Mouse (Mus musculus) gastrocnemius, postnatal 10 days (tissue): ENCODE data around the gene Cnga3. TPM values are rescaled to one million over a fixed set of nuclear protein-coding genes. Genes with fewer than 3 reads are reported as not detected.

Source experiments
- DNase-seq: peaks from one replicate; pipeline ENCODE4 v3.0.0; 2021; ENCODE audit warnings: mixed read lengths
- total RNA-seq, 2 experiments: library from RNA; stranded (reverse); gene quantifications; 2 replicates each; pipeline ENCODE4 v1.2.3; 2021

Cnga3 gene
- total RNA-seq, 2 experiments from 2014 or later: 0.80 to 0.90 TPM

GRCm38 (mm10) chr1:37286556-37286955 is 72.3 kb downstream of the Cnga3 start:
- DNase-seq: no peak

DNA sequence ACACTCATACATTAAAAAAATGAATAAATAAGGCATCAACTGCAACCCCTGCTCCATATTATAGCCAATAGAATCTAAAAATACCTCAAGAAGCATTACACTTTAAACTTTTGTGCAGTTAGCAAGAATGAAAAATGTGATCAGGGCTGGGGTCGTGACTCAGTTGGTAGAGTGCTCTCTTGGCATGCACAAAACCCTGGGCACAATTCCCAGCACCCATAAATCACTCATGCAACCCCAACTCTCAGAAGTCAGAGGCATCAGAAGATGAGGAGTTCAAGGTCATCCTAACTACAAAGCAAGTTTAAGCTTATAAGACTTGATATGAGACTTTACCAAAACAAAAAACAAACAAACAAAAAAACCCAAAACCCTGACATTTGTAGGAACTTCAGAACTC is 73.5 kb downstream of the Cnga3 start:
- no peak for DNase-seq

DNA sequence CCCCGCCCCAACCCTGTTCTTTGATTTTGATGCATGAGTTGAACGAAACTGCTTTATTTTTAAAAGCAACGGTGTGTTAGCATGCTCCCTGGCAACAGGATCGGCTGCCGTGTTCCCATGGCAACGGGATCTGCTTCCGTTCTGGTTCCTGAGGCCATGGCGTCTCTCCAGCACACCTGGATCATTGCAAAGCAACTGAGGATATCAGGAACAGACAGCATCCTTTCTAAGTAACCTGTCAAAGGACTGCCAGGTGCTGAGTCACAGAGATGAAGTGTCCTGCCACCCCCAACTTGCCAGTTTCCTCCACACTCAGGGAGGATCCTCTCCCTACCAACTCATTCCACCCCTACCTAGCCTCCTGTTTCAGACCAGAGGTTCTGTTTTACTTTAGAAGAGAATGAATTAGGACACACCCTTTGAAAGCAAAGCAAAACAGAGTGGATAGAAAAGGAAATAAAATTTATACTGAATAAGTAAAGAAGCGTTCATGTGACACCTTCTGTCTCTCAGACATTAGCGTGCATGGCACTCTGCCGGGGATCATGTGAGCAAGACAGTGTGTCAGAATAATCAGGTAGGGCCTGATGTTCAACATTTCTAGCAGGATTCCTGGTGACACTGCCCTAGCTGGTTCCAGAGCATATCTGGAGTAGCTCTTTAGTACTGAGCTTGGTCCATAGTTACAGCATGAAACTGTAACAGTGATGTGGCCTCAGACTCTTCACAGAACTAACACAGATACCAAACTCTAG is 74.1 kb downstream of the Cnga3 start:
- DNase-seq: no peak

DNA sequence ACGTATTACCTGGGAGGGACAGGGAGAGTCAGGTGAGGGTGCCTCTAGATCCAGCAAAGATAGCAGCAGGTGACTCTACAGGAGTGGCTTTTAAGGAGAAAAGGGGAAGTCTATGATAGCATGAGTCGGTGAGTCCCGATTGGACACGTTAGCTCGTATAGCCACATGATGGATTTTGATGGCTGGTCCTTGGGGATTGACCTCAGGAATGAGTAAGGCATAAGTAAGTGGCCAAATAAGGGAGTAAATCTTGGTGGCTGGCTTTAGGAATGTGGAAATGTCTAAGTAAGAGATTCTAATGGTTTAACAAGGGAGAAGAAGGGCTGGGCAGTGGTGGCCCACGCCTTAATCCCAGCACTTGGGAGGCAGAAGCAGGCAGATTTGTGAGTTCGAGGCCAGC is 74.7 kb downstream of the Cnga3 start:
- no peak for DNase-seq

DNA sequence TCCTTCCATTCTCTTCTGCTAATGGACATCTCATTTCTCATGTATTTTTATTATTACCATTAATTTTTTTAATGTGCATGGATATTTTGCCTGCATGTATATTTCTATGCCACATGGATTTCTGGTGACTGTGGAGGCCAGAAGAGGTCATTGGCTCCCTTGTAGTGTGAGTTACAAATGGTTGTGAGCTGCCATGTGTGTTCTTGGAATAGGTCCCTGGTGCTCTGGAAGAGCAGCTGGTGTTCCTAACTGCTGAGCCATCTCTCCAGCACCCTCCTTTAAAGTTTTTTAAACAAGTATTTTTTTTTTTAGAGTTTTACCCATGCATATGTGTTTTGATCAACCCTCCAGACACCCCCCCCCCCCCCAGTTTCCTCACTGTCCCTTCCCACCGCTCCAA is 82.2 kb downstream of the Cnga3 start:
- no peak for DNase-seq

DNA sequence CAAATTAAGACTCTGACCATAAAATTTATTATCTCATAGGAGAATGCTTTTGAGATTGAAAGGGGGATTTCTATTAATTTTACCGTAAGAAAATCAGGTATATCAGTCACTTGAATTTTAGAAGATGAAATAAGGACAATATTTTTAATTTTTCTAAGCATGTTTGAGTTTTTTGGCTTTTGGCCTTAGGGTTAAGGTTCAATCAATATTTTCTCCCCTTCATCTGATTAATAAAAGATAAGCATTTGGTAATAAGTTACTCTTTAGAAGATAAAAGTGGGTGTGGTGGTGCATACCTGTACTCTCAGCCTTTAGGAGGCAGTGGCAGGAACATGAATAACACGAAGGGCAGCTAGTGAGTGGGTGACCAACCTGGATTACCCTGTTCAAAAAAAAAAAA is 84.7 kb downstream of the Cnga3 start:
- DNase-seq: no peak

- peak; percentile 99 for DNase-seq
These were observed 85.6 kb downstream of the Cnga3 start, which contains the start of gene Inpp4a for GRCm38 (mm10) chr1:37299540-37300491. Gene Inpp4a, plus strand, starts transcription at chr1:37299865.

GRCm38 (mm10) chr1:37300650-37301049 is 86.4 kb downstream of the Cnga3 start:
- DNase-seq: no peak

GRCm38 (mm10) chr1:37302801-37303200 is 88.6 kb downstream of the Cnga3 start:
- DNase-seq: no peak

- no peak for DNase-seq
These were observed 91.6 kb downstream of the Cnga3 start for GRCm38 (mm10) chr1:37305691-37306287.

GRCm38 (mm10) chr1:37307586-37307985 is 93.4 kb downstream of the Cnga3 start:
- DNase-seq: no peak

- no peak for DNase-seq
These were observed 93.9 kb downstream of the Cnga3 start for GRCm38 (mm10) chr1:37308021-37308742.

DNA sequence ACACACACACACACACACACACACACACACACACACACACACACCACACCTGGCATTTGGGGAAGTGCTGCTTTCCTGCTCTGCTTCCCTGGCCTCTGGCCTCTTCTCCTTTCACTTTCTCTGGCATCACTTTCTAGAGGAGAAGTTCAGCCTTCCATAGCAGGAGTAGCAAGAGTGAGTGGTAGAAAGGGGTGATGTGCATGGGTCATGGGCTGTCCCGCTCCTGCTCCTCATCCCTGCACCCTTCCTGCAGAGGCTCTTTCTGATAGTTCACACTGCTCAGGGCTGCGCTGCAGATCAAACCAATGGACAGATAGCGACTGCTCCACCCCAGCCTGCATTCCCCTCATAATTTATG is 94.5 kb downstream of the Cnga3 start:
- DNase-seq: no peak

DNA sequence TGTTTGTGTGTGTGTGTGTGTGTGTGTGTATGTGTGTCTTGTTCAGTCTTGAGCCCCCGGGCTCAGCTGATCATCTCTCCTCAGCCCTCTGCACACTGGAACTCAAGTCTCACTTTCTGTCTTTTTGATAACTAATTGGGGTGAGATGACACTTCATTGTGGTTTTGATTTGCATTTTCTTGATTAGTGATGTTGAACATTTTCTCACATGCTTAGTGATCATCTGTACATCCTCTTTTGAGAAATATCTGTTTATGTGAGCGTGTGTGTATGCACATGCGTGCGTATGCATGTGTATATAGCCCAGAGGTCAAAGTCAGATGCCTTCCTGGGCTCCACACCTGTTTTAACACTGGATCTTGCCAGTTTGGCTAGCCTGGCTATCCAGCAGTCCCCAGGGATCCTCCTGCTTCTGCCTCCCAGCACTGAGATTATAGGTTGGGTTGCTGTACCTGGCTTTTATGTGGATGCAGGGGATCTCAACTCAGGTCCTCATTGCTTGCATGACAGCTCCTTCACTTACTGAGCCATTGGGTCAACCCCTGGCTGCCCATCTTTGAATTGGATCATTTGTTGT is 95.8 kb downstream of the Cnga3 start:
- no peak for DNase-seq

Other genes starting within 250 kb of the Cnga3 start
- 10 to 100 TPM; 38.7 to 43.0 TPM for gene Vwa3b, start 187.8 kb upstream of the Cnga3 start, total RNA-seq
- gene Inpp4a, start 85.4 kb downstream of the Cnga3 start, total RNA-seq: 10 to 100 TPM; 22.1 to 26.2 TPM
- 100 to 1,000 TPM in 1 of 2 experiments, 10 to 100 TPM in 1; 92.3 to 105 TPM for gene Coa5, start 215.7 kb downstream of the Cnga3 start, total RNA-seq
- gene Unc50, start 215.7 kb downstream of the Cnga3 start, total RNA-seq: 10 to 100 TPM; 25.8 to 28.0 TPM